Mouse (Mus musculus): ENCODE measurements around the gene Gpr132. TPM values are rescaled to one million over a fixed set of nuclear protein-coding genes. Genes with fewer than 3 reads are reported as not detected.

Gene Gpr132
- polyA plus RNA-seq, 1 experiment = 0.04 TPM

DNA sequence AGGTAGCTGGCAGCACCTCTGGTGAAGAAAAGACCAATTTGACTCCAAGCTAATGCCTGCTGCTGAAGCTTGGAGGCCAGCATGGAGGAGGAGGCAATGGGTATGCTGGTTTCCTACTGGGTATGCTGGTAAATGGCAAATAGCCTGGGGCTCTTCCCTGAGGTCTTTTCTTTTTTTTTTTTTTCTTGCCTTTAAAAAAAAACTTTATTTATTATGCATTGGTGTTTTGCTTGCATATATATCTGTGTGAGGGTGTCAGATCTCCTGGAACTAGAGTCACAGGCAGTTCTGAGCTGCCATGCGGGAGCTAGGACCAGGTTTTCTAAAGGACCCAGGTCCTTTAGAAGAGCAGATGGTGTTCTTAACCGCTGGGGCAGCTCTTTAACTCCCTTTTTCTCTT, 3.2 kb upstream of the Gpr132 start:
- H3K4me1 ChIP-seq (ENCODE audit: control insufficient read depth, insufficient read depth, low read length) = no peaks in the 10 kb centered on the region
- no peak overlapping the region for H3K27ac ChIP-seq (ENCODE audit: insufficient read depth, low read length)
- no peak overlapping the region for H3K4me3 ChIP-seq (ENCODE audit: insufficient read depth, low read length)
- no peak for TF ChIP-seq CTCF (IDR thresholded peaks at IDR 0.05; ENCODE audit: extremely low read depth, insufficient read depth, low read length)
- no peak for TF ChIP-seq POLR2A (IDR thresholded peaks at IDR 0.05; ENCODE audit: extremely low read depth, insufficient read depth, low read length)

DNA sequence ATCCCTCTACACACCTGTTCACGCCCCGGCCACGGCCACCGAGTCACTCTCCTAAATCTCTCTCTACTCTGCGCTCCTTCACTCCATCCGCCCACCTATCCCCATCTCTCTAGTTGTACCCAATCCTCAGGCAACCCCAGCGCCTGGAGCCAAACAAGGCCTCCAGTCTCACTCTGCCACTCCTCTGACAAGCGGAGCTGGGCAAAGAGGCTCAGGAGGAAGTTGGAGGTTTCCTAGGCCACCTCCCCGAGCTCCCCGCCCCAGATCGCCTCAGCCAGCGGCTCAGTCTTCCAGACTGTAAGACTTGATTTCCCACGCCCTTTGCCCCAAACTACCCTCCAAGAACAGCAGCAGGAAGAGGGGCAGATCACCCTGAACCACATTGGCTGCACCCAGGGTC, 2.7 kb upstream of the Gpr132 start:
- TF ChIP-seq POLR2A (IDR thresholded peaks at IDR 0.05; ENCODE audit: extremely low read depth, insufficient read depth, low read length) = no peak
- no peak for TF ChIP-seq CTCF (IDR thresholded peaks at IDR 0.05; ENCODE audit: extremely low read depth, insufficient read depth, low read length)
- Histone ChIP-seq H3K4me3 (ENCODE audit: insufficient read depth, low read length) (no peak overlapping the region), H3K27ac (ENCODE audit: insufficient read depth, low read length) (no peak overlapping the region), H3K4me1 (ENCODE audit: control insufficient read depth, insufficient read depth, low read length) (no peaks in the 10 kb centered on the region)

DNA sequence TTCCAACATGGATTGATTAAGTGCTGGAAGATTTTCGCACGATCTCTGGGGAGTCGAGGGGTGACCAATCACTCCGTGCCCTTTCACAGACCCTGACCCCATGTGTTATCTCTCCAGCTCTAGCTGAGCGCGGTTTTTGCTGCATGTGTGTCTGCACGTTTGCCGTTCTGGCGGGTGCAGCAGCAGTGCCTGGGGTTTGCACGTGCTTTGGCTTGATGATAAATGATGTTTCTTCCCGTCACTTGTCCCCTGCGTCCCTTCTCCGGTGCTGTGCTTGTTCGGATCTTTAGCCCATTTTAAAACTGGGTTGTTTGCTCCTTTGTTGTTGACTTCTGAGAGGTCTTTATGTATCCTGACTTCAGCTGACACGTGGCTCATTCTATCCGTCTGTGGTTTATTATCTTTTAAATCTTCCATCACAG, 1.8 kb upstream of the Gpr132 start:
- TF ChIP-seq CTCF (IDR thresholded peaks at IDR 0.05; ENCODE audit: extremely low read depth, insufficient read depth, low read length) (no peak), POLR2A (IDR thresholded peaks at IDR 0.05; ENCODE audit: extremely low read depth, insufficient read depth, low read length) (no peak)
- Histone ChIP-seq H3K4me3 (ENCODE audit: insufficient read depth, low read length) (no peak overlapping the region), H3K4me1 (ENCODE audit: control insufficient read depth, insufficient read depth, low read length) (no peaks in the 10 kb centered on the region), H3K27ac (ENCODE audit: insufficient read depth, low read length) (no peak overlapping the region)

DNA sequence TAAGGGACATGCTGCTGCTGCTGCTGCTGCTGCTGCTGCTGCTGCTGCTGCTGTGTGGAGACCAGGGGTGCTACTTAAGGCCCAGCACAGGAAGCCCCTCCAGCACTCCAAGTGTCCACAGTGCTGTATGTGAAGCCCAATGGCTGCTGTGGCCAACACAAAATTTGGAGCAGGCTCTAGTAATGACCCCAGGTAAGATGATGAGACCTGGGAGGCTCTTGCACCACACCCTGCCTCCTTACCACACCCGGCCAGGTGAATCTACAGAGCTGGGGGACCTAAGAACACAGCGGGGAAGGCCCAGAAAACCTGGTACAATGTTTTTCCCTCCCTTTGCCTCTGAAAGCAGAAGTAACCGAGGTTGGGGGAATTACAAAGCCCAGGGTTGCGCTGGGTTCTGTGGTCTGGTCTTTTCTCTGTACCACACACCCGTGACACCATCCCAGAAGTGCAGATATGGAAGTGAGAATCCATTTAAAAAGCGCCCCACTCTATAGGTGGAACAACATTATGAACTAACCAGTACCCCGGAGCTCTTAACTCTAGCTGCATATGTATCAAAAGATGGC, 838 bp downstream of the Gpr132 start:
- Histone ChIP-seq H3K4me3 (ENCODE audit: insufficient read depth, low read length) (no peak overlapping the region), H3K4me1 (ENCODE audit: control insufficient read depth, insufficient read depth, low read length) (no peaks in the 10 kb centered on the region), H3K27ac (ENCODE audit: insufficient read depth, low read length) (no peak overlapping the region)
- no peak for TF ChIP-seq CTCF (IDR thresholded peaks at IDR 0.05; ENCODE audit: extremely low read depth, insufficient read depth, low read length)
- TF ChIP-seq POLR2A (IDR thresholded peaks at IDR 0.05; ENCODE audit: extremely low read depth, insufficient read depth, low read length) = no peak

DNA sequence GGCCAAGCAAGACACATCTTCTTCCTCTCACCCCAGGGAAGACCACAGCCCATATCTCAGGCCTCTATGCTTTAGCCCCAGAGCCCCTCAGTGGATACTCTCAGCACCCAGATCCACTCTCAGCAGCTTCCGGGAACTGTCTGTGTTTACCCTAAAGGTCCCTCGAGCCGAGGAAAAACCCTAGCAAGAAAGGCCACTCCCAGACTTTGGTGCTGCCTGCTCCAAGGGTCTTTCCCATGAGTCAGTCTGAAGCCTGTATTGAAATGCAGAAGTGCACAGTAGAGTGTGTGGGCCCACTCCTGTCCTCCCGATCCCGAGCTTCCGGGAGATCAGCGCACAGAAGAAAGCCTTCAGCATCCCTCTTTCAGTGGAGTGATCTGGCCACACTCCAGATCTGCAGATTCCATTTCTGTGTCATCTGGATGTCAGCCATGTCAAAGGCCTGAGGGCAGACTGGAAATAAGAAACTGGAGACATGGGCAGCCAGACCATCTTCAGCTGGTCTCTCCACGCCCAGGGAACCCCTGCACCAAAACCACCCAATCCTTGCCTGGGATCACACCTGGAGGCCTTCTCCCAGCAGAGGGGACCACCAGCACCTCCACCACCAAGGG, 1.5 kb downstream of the Gpr132 start:
- H3K4me1 ChIP-seq (ENCODE audit: control insufficient read depth, insufficient read depth, low read length) = no peaks in the 10 kb centered on the region

DNA sequence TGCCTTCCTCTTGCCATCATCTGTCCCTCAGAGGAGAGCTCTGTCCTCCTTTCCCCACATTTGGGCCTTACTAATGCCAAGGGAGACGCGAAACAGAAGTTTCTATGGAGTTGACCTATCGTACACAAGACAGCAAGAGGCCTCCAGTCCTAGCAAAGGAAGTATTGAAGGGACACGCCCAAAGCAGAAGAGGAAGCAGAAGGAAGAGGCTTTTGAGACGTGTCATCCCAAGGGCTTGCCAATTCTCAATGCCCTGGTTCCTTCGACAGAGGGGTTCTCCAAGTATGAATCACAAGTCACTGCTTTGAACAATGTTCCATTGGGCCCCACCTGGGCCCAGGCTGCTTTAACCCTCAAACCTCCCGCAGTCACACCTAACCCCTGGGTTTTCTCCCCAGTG, 3.2 kb downstream of the Gpr132 start:
- no peak overlapping the region for H3K4me3 ChIP-seq (ENCODE audit: insufficient read depth, low read length)
- TF ChIP-seq CTCF (IDR thresholded peaks at IDR 0.05; ENCODE audit: extremely low read depth, insufficient read depth, low read length) = no peak
- TF ChIP-seq POLR2A (IDR thresholded peaks at IDR 0.05; ENCODE audit: extremely low read depth, insufficient read depth, low read length) = no peak
- no peaks in the 10 kb centered on the region for H3K4me1 ChIP-seq (ENCODE audit: control insufficient read depth, insufficient read depth, low read length)
- H3K27ac ChIP-seq (ENCODE audit: insufficient read depth, low read length) = no peak overlapping the region

More for the DNA sequence above, 1.5 kb downstream of the Gpr132 start:
- TF ChIP-seq CTCF (IDR thresholded peaks at IDR 0.05; ENCODE audit: extremely low read depth, insufficient read depth, low read length) (no peak), POLR2A (IDR thresholded peaks at IDR 0.05; ENCODE audit: extremely low read depth, insufficient read depth, low read length) (no peak)
- Histone ChIP-seq H3K4me3 (ENCODE audit: insufficient read depth, low read length) (no peak overlapping the region), H3K27ac (ENCODE audit: insufficient read depth, low read length) (no peak overlapping the region)

DNA sequence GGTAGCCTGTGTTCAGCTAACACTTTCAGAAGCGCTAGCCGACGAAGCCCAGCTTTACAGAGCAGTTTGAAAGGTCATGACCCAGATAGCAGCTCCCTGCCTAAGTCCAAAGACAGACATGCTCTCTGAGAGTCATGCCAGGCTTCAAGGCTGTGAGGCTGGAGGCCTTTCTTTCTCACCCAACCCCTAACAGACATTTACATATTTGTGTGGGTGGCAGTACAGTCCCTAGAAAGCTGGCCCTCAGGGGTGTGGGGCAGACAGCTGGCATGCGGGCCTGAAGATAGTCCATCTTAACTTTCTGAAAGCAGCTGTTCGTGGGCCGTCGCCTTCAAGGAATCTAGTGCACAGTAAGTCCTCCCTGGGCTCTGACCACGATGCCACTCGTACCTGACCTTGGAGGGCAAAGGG, 6.1 kb downstream of the Gpr132 start:
- H3K4me3 ChIP-seq (ENCODE audit: insufficient read depth, low read length) = no peak overlapping the region
- no peak for TF ChIP-seq POLR2A (IDR thresholded peaks at IDR 0.05; ENCODE audit: extremely low read depth, insufficient read depth, low read length)
- TF ChIP-seq CTCF (IDR thresholded peaks at IDR 0.05; ENCODE audit: extremely low read depth, insufficient read depth, low read length) = no peak
- no peak overlapping the region for H3K27ac ChIP-seq (ENCODE audit: insufficient read depth, low read length)
- H3K4me1 ChIP-seq (ENCODE audit: control insufficient read depth, insufficient read depth, low read length) = no peaks in the 10 kb centered on the region

DNA sequence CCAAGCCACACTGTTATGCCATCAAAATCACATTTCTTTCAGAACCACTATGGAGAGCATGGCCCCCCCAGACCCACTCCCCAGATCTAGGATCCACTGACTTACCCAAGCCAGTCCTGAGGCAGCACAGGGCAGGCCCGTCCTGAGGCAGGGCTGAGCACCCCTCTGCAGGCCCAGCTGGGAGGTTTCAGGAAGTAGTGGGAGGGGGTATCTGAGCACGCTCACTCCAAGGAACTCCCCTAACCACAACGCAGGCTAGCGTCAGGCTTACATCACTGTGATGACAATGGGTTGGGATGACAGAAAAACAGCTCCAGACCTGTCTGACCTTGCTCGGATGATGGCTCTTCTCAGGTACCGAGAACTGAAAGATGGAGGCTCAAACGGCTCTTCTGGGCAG, 7.3 kb downstream of the Gpr132 start:
- no peak overlapping the region for H3K27ac ChIP-seq (ENCODE audit: insufficient read depth, low read length)
- H3K4me1 ChIP-seq (ENCODE audit: control insufficient read depth, insufficient read depth, low read length) = no peaks in the 10 kb centered on the region
- no peak overlapping the region for H3K4me3 ChIP-seq (ENCODE audit: insufficient read depth, low read length)
- TF ChIP-seq POLR2A (IDR thresholded peaks at IDR 0.05; ENCODE audit: extremely low read depth, insufficient read depth, low read length) (no peak), CTCF (IDR thresholded peaks at IDR 0.05; ENCODE audit: extremely low read depth, insufficient read depth, low read length) (no peak)

DNA sequence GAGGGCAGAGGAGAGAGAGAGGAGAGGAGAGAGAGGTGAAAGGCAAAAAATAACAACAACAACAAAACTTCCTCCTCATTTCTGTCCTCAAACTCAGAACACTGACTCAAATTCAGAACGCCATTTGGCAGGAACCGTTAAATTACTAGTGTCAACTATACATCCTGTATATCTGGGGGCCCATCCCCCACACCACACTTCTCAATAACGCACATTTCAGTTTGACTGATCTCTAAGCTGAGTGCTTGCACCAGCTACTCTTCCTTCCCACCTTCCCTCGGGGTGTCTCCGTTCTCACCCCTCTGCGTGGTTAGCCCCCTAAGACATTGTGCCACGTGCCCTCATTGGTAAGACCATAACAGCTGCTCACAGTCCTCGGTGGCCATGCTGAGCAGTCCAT, 8.1 kb downstream of the Gpr132 start:
- H3K27ac ChIP-seq (ENCODE audit: insufficient read depth, low read length) = no peak overlapping the region

DNA sequence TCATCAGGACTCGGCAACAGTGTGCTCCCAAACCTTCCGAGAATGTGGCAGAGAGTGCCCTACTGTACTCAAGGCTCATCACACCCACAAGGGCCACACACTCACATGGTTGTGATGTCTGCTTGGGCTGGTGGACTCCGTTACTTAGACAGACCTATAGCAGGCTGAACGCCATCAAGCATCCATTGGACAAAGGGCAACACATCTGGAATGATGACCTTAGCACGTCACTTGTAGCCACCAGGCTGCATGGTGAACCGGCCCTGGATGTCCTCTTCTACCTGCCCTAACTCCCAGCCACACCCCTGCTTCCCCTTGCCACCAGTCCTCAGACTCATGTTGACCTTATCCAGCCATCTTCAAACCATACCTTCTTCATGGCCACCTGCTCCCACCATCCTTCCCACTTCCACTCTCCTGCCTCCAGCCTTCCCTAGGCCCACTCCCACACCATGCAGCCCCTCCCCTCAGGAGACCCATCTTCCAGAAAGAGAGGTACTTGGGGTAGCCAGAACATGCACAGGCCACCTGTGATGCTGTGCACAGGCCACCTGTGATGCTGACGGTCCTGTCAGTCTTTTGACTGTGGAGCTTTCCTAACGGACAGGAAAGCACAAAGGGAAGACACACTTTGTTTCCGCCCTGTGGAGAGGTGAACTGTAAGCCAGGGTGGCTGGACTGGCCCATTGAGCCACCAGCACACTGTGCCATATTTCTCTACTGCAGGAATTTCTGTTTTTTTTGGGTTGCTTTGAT, 9.3 kb downstream of the Gpr132 start:
- Histone ChIP-seq H3K4me3 (ENCODE audit: insufficient read depth, low read length) (no peak overlapping the region), H3K4me1 (ENCODE audit: control insufficient read depth, insufficient read depth, low read length) (no peaks in the 10 kb centered on the region), H3K27ac (ENCODE audit: insufficient read depth, low read length) (no peak overlapping the region)
- TF ChIP-seq CTCF (IDR thresholded peaks at IDR 0.05; ENCODE audit: extremely low read depth, insufficient read depth, low read length) (no peak), POLR2A (IDR thresholded peaks at IDR 0.05; ENCODE audit: extremely low read depth, insufficient read depth, low read length) (no peak)

More for the DNA sequence above, 8.1 kb downstream of the Gpr132 start:
- TF ChIP-seq POLR2A (IDR thresholded peaks at IDR 0.05; ENCODE audit: extremely low read depth, insufficient read depth, low read length) (no peak), CTCF (IDR thresholded peaks at IDR 0.05; ENCODE audit: extremely low read depth, insufficient read depth, low read length) (no peak)
- H3K4me3 ChIP-seq (ENCODE audit: insufficient read depth, low read length) = no peak overlapping the region
- H3K4me1 ChIP-seq (ENCODE audit: control insufficient read depth, insufficient read depth, low read length) = no peaks in the 10 kb centered on the region

Measured in cortical plate, adult 2 months (tissue).